Mouse (Mus musculus) intestine, embryonic 14.5 days (tissue): ENCODE data around the gene Ccnd3. TPM values are rescaled to one million over a fixed set of nuclear protein-coding genes. Genes with fewer than 3 reads are reported as not detected.

Experiments
- ATAC-seq: fragments of 200-750 bp; cut with Nextera tagmentation; replicated peaks from 2 replicates; pipeline ENCODE4 v1.8.0; 2017; ENCODE audit warnings: low read depth, moderate number of reproducible peaks, moderate TSS enrichment, moderate library complexity; ENCODE audit not compliant: low FRiP score, low TSS enrichment
- DNase-seq: peaks from one replicate; pipeline ENCODE4 v3.0.0-alpha.2; 2018; ENCODE audit warnings: low spot score
- H3K27ac ChIP-seq: fragments of 300-500 bp; sonication (generic); 2 replicates; pipeline ENCODE4 v1.5.1; 2014; ENCODE audit warnings: low read depth, mild to moderate bottlenecking, control low read depth
- H3K27me3 ChIP-seq: fragments of 300-500 bp; sonication (generic); replicated peaks from 2 replicates; pipeline ENCODE4 v1.6.1; 2014; ENCODE audit warnings: low read length, control low read depth; ENCODE audit not compliant: control insufficient read depth, insufficient read depth
- H3K36me3 ChIP-seq: fragments of 300-500 bp; sonication (generic); 2 replicates; pipeline ENCODE4 v1.6.1; 2014; ENCODE audit warnings: low read length, control low read depth; ENCODE audit not compliant: control insufficient read depth, insufficient read depth
- H3K4me1 ChIP-seq: fragments of 300-500 bp; sonication (generic); replicated peaks from 2 replicates; pipeline ENCODE4 v1.6.1; 2014; ENCODE audit warnings: low read length, control low read depth, mixed read lengths; ENCODE audit not compliant: control insufficient read depth, insufficient read depth
- H3K4me2 ChIP-seq: fragments of 300-500 bp; sonication (generic); 2 replicates; pipeline ENCODE4 v1.6.1; 2014; ENCODE audit warnings: low read length
- H3K4me3 ChIP-seq: fragments of 300-500 bp; sonication (generic); 2 replicates; pipeline ENCODE4 v1.5.1; 2014; ENCODE audit warnings: low read depth, low read length, control low read depth, mixed read lengths
- H3K9ac ChIP-seq: fragments of 300-500 bp; sonication (generic); 2 replicates; pipeline ENCODE4 v1.6.1; 2014; ENCODE audit warnings: mild to moderate bottlenecking, low read length
- H3K9me3 ChIP-seq: fragments of 300-500 bp; sonication (generic); 2 replicates; pipeline ENCODE4 v1.6.1; 2016; ENCODE audit warnings: low read length, control low read depth; ENCODE audit not compliant: control insufficient read depth
- WGBS: fragments of 180-500 bp; shearing (Covaris S2); extraction: QIAGEN DNeasy Blood & Tissue Kit; methylation state at CpG from one replicate; pipeline ENCODE4 v1.1.7; 2014; 5-methylcytosine and 5-hydroxymethylcytosine counted together
- polyA plus RNA-seq: library from polyadenylated mRNA; unstranded; fragments of >200 nt; fragmentation: Nextera tagmentation; extraction: Ambion mirVana; gene quantifications from 2 replicates; pipeline ENCODE4 v1.2.1, GENCODE M21; 2014

Ccnd3 gene
- polyA plus RNA-seq, 1 experiment from 2014 or later = 457 TPM

GRCm38 (mm10) chr17:47472435-47473350 lies 32.2 kb upstream of the Ccnd3 start:
- no peak overlapping the region for H3K4me2 ChIP-seq
- no peak for ATAC-seq
- no peaks in the 10 kb centered on the region for H3K9me3 ChIP-seq
- no peak overlapping the region for H3K4me3 ChIP-seq
- no peak overlapping the region for H3K27ac ChIP-seq
- H3K36me3 ChIP-seq = no peaks in the 10 kb centered on the region
- peaks cover 25% of the 10 kb centered on the region for H3K4me1 ChIP-seq
- 30% methylated on average over 15 of the region's 15 CpGs for WGBS
- peaks cover 11% of the 10 kb centered on the region for H3K27me3 ChIP-seq
- H3K9ac ChIP-seq = no peak overlapping the region
- no peak for DNase-seq

GRCm38 (mm10) chr17:47473434-47473974 lies 31.3 kb upstream of the Ccnd3 start:
- Histone ChIP-seq H3K4me1 (peaks cover 19% of the 10 kb centered on the region), H3K9me3 (no peaks in the 10 kb centered on the region), H3K9ac (no peak overlapping the region), H3K4me3 (no peak overlapping the region), H3K27me3 (peaks cover 4% of the 10 kb centered on the region; the same call in 1 of the 2 replicates), H3K27ac (no peak overlapping the region), H3K4me2 (no peak overlapping the region), H3K36me3 (no peaks in the 10 kb centered on the region)
- DNase-seq (peak; percentile 78), ATAC-seq (no peak)
- WGBS = 10% methylated on average over 8 of the region's 8 CpGs

- no peak for ATAC-seq
- Histone ChIP-seq H3K4me2 (no peak overlapping the region), H3K9me3 (no peaks in the 10 kb centered on the region), H3K4me1 (peaks cover 19% of the 10 kb centered on the region), H3K27me3 (no peaks in the 10 kb centered on the region), H3K36me3 (no peaks in the 10 kb centered on the region), H3K27ac (no peak overlapping the region), H3K4me3 (no peak overlapping the region), H3K9ac (no peak overlapping the region)
- no peak for DNase-seq
- 71% methylated on average over 4 of the region's 4 CpGs for WGBS
These were observed 30.6 kb upstream of the Ccnd3 start for GRCm38 (mm10) chr17:47474250-47474649.

DNA sequence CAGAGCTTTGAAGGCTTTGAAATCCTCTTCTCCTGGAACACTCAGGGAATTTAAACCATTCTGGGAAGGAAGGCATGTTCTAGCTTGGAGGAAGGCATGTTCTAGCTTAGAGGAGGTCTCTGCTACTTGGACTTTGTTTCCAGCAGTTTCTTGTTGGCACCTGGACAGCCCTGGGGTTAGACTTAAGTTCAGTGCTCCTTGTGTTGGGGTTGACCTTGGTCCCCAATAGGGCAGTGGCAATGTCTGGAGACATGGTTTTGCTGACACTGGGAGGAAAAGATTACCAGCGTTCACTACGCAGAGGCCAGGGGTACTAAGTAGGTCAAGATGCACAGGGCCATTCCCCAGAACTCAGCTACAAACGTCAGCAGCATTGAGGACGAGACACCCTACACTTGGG lies 29.7 kb upstream of the Ccnd3 start:
- DNase-seq = no peak
- ATAC-seq = no peak
- Histone ChIP-seq H3K9me3 (no peaks in the 10 kb centered on the region), H3K27ac (no peak overlapping the region), H3K4me1 (peaks cover 16% of the 10 kb centered on the region), H3K4me2 (no peak overlapping the region), H3K36me3 (no peaks in the 10 kb centered on the region), H3K4me3 (no peak overlapping the region), H3K9ac (no peak overlapping the region), H3K27me3 (no peaks in the 10 kb centered on the region)
- WGBS = 90% methylated on average over 4 of the region's 4 CpGs

GRCm38 (mm10) chr17:47475714-47476113 lies 29.1 kb upstream of the Ccnd3 start:
- no peak for ATAC-seq
- peaks cover 10% of the 10 kb centered on the region for H3K4me1 ChIP-seq
- H3K27me3 ChIP-seq = no peaks in the 10 kb centered on the region
- H3K9ac ChIP-seq = no peak overlapping the region
- 63% methylated on average over 3 of the region's 3 CpGs for WGBS
- H3K9me3 ChIP-seq = no peaks in the 10 kb centered on the region
- H3K36me3 ChIP-seq = no peaks in the 10 kb centered on the region
- no peak overlapping the region for H3K27ac ChIP-seq
- no peak overlapping the region for H3K4me3 ChIP-seq
- DNase-seq = no peak
- H3K4me2 ChIP-seq = no peak overlapping the region

DNA sequence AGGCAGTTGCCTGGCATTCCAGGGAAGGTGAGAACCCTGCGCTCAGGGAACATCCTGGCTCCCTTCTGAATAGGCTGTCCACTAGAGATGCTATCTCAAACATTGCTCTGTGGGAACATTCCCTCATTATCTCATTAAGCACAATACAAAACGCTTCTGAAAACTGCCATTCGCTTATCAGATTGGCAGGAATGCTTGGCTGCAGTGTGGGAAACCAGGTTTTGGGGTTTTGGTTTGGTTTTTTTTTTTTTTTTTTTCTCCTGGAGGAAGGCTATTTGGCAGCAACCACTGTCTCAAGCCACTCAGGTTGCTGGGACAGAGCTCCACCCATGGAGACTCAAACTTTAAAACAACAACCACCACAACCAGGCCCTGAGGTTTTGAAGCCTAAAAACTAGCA lies 25.0 kb upstream of the Ccnd3 start:
- Histone ChIP-seq H3K9ac (no peak overlapping the region), H3K36me3 (no peaks in the 10 kb centered on the region), H3K27ac (no peak overlapping the region), H3K27me3 (no peaks in the 10 kb centered on the region), H3K4me2 (no peak overlapping the region), H3K4me1 (peaks cover 5% of the 10 kb centered on the region), H3K9me3 (no peaks in the 10 kb centered on the region), H3K4me3 (no peak overlapping the region)
- WGBS = 61% methylated on average over 3 of the region's 3 CpGs
- no peak for ATAC-seq
- DNase-seq = no peak

DNA sequence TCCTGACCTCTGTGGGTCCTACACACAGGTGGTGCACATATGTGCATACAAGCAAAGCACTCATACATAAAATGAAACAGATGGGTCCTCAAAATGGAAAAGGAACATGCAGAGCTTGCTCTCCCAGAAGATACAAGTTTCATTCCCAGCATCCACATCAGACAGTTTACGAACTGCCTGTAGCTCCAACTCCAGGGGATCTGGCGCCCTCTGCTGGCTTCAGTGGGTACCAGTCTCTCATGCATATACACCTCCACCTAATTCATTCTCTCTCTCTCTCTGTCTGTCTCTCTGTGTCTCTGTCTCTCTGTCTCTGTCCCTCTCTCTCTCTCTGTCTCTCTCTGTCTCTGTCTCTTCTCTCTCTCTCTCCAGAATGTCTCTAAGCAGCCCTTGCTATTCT lies 22.4 kb upstream of the Ccnd3 start:
- H3K4me2 ChIP-seq = no peak overlapping the region
- no peaks in the 10 kb centered on the region for H3K27me3 ChIP-seq
- ATAC-seq = no peak
- H3K9ac ChIP-seq = no peak overlapping the region
- no peaks in the 10 kb centered on the region for H3K9me3 ChIP-seq
- WGBS = 48% methylated on average over 2 of the region's 2 CpGs
- peaks cover 17% of the 10 kb centered on the region for H3K4me1 ChIP-seq
- no peaks in the 10 kb centered on the region for H3K36me3 ChIP-seq
- DNase-seq = peak; percentile 85
- H3K27ac ChIP-seq = no peak overlapping the region
- no peak overlapping the region for H3K4me3 ChIP-seq

GRCm38 (mm10) chr17:47484241-47484921 lies 20.5 kb upstream of the Ccnd3 start:
- no peaks in the 10 kb centered on the region for H3K27me3 ChIP-seq
- peak overlapping the region; percentile 76 for H3K27ac ChIP-seq
- H3K4me1 ChIP-seq = peaks cover 17% of the 10 kb centered on the region
- ATAC-seq = peak; percentile 85
- no peaks in the 10 kb centered on the region for H3K9me3 ChIP-seq
- peaks cover 17% of the 10 kb centered on the region for H3K36me3 ChIP-seq
- no peak overlapping the region for H3K4me2 ChIP-seq
- no peak overlapping the region for H3K9ac ChIP-seq
- H3K4me3 ChIP-seq = no peak overlapping the region
- no peak for DNase-seq
- 35% methylated on average over 1 of the region's 1 CpGs for WGBS
